Mouse (Mus musculus) G1E (cell line): Measurements from ENCODE around the gene Rprd1b. TPM values are rescaled to one million over a fixed set of nuclear protein-coding genes. Genes with fewer than 3 reads are reported as not detected.

Experiments
- ATAC-seq: 2 replicates; pipeline ENCODE4 v1.8.0; 2016; ENCODE audit warnings: mild to moderate bottlenecking; ENCODE audit not compliant: insufficient number of reproducible peaks, poor library complexity, low FRiP score, severe bottlenecking; ENCODE audit errors: extremely low read depth
- DNase-seq: peaks from one replicate; pipeline ENCODE4 v3.0.0; 2012; ENCODE audit warnings: low spot score
- H3K27me3 ChIP-seq: 2 replicates; pipeline ENCODE4 v1.6.1; 2012; ENCODE audit warnings: mild to moderate bottlenecking, low read length, inconsistent platforms; ENCODE audit not compliant: insufficient read depth
- H3K36me3 ChIP-seq: replicated peaks from 2 replicates; pipeline ENCODE3; 2012; ENCODE audit warnings: mild to moderate bottlenecking, inconsistent platforms
- H3K4me1 ChIP-seq: 2 replicates; pipeline ENCODE4 v1.6.1; 2012; ENCODE audit warnings: low read depth, low read length, inconsistent platforms, mixed read lengths; ENCODE audit not compliant: insufficient read depth
- H3K4me3 ChIP-seq: 2 replicates; pipeline ENCODE4 v1.5.1; 2012; ENCODE audit warnings: low read depth, mild to moderate bottlenecking, inconsistent platforms, low read length, moderate library complexity, mixed read lengths
- H3K9me3 ChIP-seq: replicated peaks from 2 replicates; pipeline ENCODE4 v1.6.1; 2012; ENCODE audit warnings: inconsistent platforms
- CTCF ChIP-seq: IDR thresholded peaks from 2 replicates; pipeline ENCODE4 v1.5.1; 2012; ENCODE audit warnings: low read depth, low read length, inconsistent platforms, mixed read lengths
- GATA1 ChIP-seq: IDR thresholded peaks from 2 replicates; pipeline ENCODE4 v1.6.1; 2012; ENCODE audit warnings: borderline replicate concordance, low read length, inconsistent platforms, mixed read lengths
- GATA2 ChIP-seq: IDR thresholded peaks from 2 replicates; pipeline ENCODE4 v1.6.1; 2012; ENCODE audit warnings: low read depth, low read length, inconsistent platforms, borderline replicate concordance
- POLR2AphosphoS5 ChIP-seq: IDR thresholded peaks from 2 replicates; pipeline ENCODE4 v1.6.1; 2012; ENCODE audit warnings: low read depth, low read length, inconsistent platforms; ENCODE audit not compliant: insufficient replicate concordance
- TAL1 ChIP-seq: conservative IDR thresholded peaks from 2 replicates; pipeline ENCODE4 v1.6.1; 2012; ENCODE audit warnings: low read depth, low read length, inconsistent platforms, mixed read lengths
- polyA plus RNA-seq: library from polyadenylated mRNA; stranded (reverse); fragments of >175 nt; gene quantifications from 2 replicates; pipeline ENCODE4 v1.2.3, GENCODE M21; 2012
- total RNA-seq, 2 experiments: library from RNA; stranded (forward) in 1 of 2; stranded (reverse) in 1 of 2; fragments of 200-1000 nt in 1 of 2; fragments of >200 nt in 1 of 2; fragmentation: Nextera tagmentation in 1 of 2; gene quantifications; 2 replicates each; pipeline ENCODE4 v1.2.3; 2014 to 2017

The Rprd1b gene
- total and polyA plus RNA-seq, 3 experiments = 28.7 to 37.9 (median 36.2) TPM

DNA sequence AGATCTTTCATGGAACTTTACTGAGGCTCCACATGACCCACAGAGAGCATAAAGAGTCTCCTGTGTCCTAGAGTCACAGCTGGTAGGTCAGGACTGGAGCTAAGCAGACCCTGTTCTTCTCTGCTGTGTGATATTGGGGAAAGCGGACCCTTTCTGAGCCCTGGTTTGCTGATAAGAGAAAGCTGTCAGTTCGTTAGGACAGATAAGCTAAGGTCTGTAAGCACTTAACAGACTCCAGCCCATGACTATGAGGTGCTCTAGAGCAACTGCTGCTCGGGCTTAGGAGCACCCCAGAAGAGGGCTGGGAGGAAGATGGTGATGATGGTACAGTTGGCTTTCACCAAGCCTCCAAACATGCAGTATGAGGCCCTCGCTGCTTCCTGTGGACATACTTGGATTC is 90.8 kb downstream of the Rprd1b start:
- H3K27me3 ChIP-seq = no peaks in the 10 kb centered on the region
- H3K9me3 ChIP-seq = no peaks in the 10 kb centered on the region
- peaks cover 79% of the 10 kb centered on the region for H3K4me1 ChIP-seq
- peak; percentile 71 for ATAC-seq
- no peak overlapping the region; the same call in 1 of the 2 replicates for H3K4me3 ChIP-seq
- DNase-seq = no peak
- H3K36me3 ChIP-seq = peaks cover 79% of the 10 kb centered on the region
- TF ChIP-seq GATA1 = no peak
- peak; percentile 60 for TF ChIP-seq TAL1

GRCm38 (mm10) chr2:158120211-158120610 is 91.9 kb downstream of the Rprd1b start:
- TF ChIP-seq TAL1 (no peak), POLR2AphosphoS5 (no peak), GATA2 (no peak), GATA1 (no peak), CTCF (no peak)
- H3K36me3 ChIP-seq = peaks cover 90% of the 10 kb centered on the region
- H3K27me3 ChIP-seq = no peaks in the 10 kb centered on the region
- peaks cover 70% of the 10 kb centered on the region for H3K4me1 ChIP-seq
- H3K9me3 ChIP-seq = no peaks in the 10 kb centered on the region
- no peak for ATAC-seq
- H3K4me3 ChIP-seq = no peak overlapping the region; the same call in 1 of the 2 replicates
- no peak for DNase-seq

DNA sequence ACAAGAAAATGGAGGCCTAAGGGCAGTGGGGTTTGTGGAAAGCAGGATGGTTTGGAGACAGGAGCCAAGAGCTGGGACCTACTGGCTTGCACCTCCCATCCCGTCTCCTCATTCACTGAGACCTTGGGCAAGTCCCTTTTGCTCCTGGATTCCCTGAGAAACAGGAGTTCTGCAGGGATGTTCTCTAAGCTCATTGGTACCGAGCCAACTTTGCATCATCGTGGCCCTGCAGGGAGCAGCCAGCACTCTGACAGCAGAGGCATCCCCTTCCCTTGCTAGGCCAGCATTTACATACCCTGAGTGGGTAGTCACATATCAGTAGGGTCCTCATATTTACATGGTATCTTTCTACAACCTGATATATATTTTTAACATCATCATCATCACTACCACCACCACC is 92.6 kb downstream of the Rprd1b start:
- Histone ChIP-seq H3K36me3 (peaks cover 96% of the 10 kb centered on the region), H3K9me3 (no peaks in the 10 kb centered on the region), H3K4me3 (no peak overlapping the region), H3K27me3 (no peaks in the 10 kb centered on the region), H3K4me1 (peaks cover 65% of the 10 kb centered on the region)
- TF ChIP-seq CTCF (no peak), GATA2 (no peak), POLR2AphosphoS5 (no peak), GATA1 (no peak), TAL1 (no peak)
- no peak for DNase-seq
- ATAC-seq = no peak

DNA sequence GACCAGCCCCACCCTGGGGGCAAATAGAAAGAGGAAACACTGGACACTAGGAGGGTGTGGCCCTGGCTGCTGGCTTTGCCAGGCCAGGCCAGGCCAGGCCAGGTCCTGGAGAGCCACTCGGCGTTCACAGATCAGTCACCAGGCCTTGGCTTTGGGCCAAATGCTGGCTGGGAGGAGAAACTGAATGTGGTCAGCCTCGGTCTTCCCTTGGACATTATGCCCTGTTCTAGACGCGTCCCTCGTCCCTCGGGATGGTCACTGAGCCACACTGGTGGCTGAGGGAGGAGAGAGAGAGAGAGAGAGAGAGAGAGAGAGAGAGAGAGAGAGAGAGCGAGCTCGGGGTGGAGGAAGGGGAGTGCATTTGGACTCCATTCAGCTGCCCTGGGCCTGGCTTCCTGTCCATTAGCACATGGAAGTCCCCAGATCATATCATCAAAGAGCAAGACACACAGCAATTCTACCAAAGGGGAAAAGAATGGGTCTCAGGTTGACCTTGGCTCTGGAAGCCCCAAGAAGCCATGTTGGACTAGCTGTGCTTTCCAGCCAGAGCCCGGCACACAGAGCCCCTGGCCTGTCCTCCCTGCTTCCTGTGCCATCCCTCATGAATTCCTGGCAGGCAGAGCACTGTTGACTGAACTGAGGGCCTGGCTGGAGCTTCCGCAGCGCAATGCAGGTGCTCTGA is 93.5 kb downstream of the Rprd1b start:
- DNase-seq = no peak
- H3K36me3 ChIP-seq = peaks cover 91% of the 10 kb centered on the region
- peaks cover 56% of the 10 kb centered on the region for H3K4me1 ChIP-seq
- TF ChIP-seq GATA1 (no peak), TAL1 (no peak), POLR2AphosphoS5 (no peak), CTCF (no peak), GATA2 (no peak)
- no peaks in the 10 kb centered on the region for H3K27me3 ChIP-seq
- H3K4me3 ChIP-seq = no peak overlapping the region
- ATAC-seq = no peak
- no peaks in the 10 kb centered on the region for H3K9me3 ChIP-seq

GRCm38 (mm10) chr2:158122814-158123213 is 94.5 kb downstream of the Rprd1b start:
- Histone ChIP-seq H3K27me3 (no peaks in the 10 kb centered on the region), H3K36me3 (peaks cover 91% of the 10 kb centered on the region), H3K9me3 (no peaks in the 10 kb centered on the region), H3K4me3 (no peak overlapping the region), H3K4me1 (peaks cover 45% of the 10 kb centered on the region)
- TF ChIP-seq CTCF (no peak), GATA2 (no peak), GATA1 (no peak), TAL1 (no peak), POLR2AphosphoS5 (no peak)
- DNase-seq (no peak), ATAC-seq (no peak)

DNA sequence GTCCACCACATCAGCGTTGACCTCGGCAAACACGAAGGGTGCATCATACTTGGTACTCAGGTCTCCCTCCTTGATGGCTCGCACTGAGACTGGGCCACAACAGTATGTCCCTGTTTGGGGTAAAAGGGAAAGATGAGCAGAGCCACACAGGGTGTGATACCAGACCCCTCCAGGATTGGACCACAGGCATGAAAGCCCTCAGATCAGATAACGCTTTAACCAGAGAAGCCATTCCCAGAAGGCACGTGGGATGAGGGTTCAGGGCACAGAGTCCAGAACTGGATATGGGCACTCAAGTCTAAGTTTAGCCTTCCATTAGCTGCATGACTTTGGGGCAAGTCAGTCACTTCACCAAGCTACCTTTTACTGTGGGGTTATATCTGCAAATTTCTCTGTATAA is 98.9 kb downstream of the Rprd1b start:
- peaks cover 94% of the 10 kb centered on the region for H3K36me3 ChIP-seq

GRCm38 (mm10) chr2:158127872-158128271 is 99.6 kb downstream of the Rprd1b start:
- Histone ChIP-seq H3K9me3 (no peaks in the 10 kb centered on the region), H3K4me1 (peaks cover 22% of the 10 kb centered on the region), H3K4me3 (no peak overlapping the region), H3K27me3 (no peaks in the 10 kb centered on the region), H3K36me3 (peaks cover 94% of the 10 kb centered on the region)
- no peak for TF ChIP-seq TAL1
- TF ChIP-seq GATA1 = no peak
- TF ChIP-seq GATA2 = no peak
- TF ChIP-seq CTCF = no peak
- TF ChIP-seq POLR2AphosphoS5 = no peak
- no peak for ATAC-seq
- no peak for DNase-seq

More for the DNA sequence above, 98.9 kb downstream of the Rprd1b start:
- Histone ChIP-seq H3K9me3 (no peaks in the 10 kb centered on the region), H3K27me3 (no peaks in the 10 kb centered on the region), H3K4me3 (no peak overlapping the region), H3K4me1 (peaks cover 23% of the 10 kb centered on the region)
- DNase-seq = no peak
- ATAC-seq = no peak
- TF ChIP-seq TAL1 (no peak), GATA2 (no peak), POLR2AphosphoS5 (no peak), GATA1 (no peak)
